Mouse (Mus musculus) gastrocnemius, adult 2 months (tissue): ENCODE measurements around the gene Wdr6. TPM values are rescaled to one million over a fixed set of nuclear protein-coding genes. Genes with fewer than 3 reads are reported as not detected.

Experiments used
- DNase-seq: peaks from one replicate; pipeline ENCODE4 v3.0.0; 2022
- H3K27ac ChIP-seq: fragments of 200-600 bp; 2 replicates; pipeline ENCODE4 v1.8.1; 2022; ENCODE audit warnings: mild to moderate bottlenecking
- H3K4me3 ChIP-seq: fragments of 200-600 bp; 2 replicates; pipeline ENCODE4 v1.8.1; 2022; ENCODE audit warnings: mild to moderate bottlenecking, moderate library complexity
- CTCF ChIP-seq: fragments of 200-600 bp; IDR thresholded peaks from 2 replicates; pipeline ENCODE4 v1.8.1; 2022; ENCODE audit warnings: antibody characterized with exemption, mild to moderate bottlenecking, moderate library complexity
- intact Hi-C: fragments of 180-260 bp; cut with DNase I; formaldehyde crosslinking; loops from one replicate; pipeline ENCODE4 v1.15.1; 2025
- total RNA-seq, 2 experiments: library from RNA; stranded (reverse); gene quantifications; 2 replicates each; pipeline ENCODE4 v1.2.3; 2021

The Wdr6 gene
- total RNA-seq, 2 experiments from 2014 or later = 6.7 to 7.3 TPM

- intact Hi-C loops = no loop called here
- Histone ChIP-seq H3K27ac (no peak overlapping the region), H3K4me3 (no peak overlapping the region)
- no peak for DNase-seq
- TF ChIP-seq CTCF = no peak
Observed at GRCm38 (mm10) chr9:108591462-108591861, 12.9 kb upstream of the Wdr6 start.

- TF ChIP-seq CTCF = no peak
- intact Hi-C loops = no loop called here
- DNase-seq = no peak
- Histone ChIP-seq H3K4me3 (no peak overlapping the region), H3K27ac (no peak overlapping the region)
Observed at GRCm38 (mm10) chr9:108589229-108589628, 10.7 kb upstream of the Wdr6 start.

GRCm38 (mm10) chr9:108587571-108588180 lies 9.1 kb upstream of the Wdr6 start:
- H3K4me3 ChIP-seq = peak overlapping the region; percentile 38
- DNase-seq = peak; percentile 69
- H3K27ac ChIP-seq = peak overlapping the region; percentile 13
- TF ChIP-seq CTCF = no peak
- intact Hi-C loops = no loop called here

DNA sequence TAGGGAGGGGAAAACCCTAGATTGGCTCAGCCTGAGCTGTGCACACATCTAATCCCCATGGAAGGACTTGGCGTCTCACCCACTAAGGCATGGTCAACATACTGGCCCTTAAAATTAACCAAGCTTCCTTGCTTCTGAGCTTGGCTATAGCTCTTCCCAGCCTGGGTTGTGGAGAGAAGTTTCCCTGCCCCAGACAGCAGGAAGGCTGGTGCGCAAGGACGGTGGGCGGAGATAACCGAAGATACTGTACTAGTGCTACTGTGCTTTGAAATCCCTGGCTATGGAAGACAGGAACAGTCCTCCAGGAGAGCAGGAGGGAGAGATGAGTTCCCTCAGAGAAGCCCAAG lies 778 bp upstream of the Wdr6 start:
- intact Hi-C loops = no loop called here
- TF ChIP-seq CTCF = no peak
- H3K4me3 ChIP-seq = peak overlapping the region; percentile 75
- H3K27ac ChIP-seq = peak overlapping the region; percentile 97
- no peak for DNase-seq

DNA sequence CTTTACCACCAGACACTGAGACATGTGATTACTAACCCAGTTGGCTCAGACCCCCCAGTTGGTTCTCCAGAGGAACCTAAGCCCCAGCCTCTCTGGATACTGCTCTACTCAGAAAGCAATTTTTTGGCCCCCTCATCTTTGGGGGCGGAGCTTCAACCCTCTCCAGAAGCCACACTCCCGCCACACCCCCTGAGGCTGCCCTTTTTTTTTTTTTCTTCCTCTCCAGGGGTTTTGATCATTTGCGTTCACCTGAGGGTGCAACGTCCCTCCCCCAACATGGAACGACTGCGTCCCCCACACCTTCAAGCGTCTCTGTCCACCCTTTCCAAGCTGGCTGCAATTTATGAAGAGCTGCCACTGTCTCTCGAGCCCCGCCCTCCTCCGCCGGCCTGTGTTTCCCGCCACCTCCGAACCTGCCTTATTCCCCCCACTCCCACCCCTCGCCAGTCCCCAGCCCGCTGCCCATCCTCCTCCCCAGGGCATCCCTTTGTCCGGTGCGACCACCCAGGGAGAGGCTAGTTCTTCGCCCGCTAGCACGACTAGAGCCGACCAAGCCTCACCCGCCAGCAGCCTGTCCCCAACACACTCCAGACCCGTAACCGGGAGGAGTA lies 500 bp downstream of the Wdr6 start:
- H3K4me3 ChIP-seq = peak overlapping the region; percentile 75
- peak overlapping the region; percentile 97 for H3K27ac ChIP-seq
- intact Hi-C loops = loop anchor here (1.0 kb wide), 1 partner anchor 18 kb away; the partner anchor contains the start of gene Impdh2
- TF ChIP-seq CTCF = no peak
- DNase-seq = peak; percentile 75

DNA sequence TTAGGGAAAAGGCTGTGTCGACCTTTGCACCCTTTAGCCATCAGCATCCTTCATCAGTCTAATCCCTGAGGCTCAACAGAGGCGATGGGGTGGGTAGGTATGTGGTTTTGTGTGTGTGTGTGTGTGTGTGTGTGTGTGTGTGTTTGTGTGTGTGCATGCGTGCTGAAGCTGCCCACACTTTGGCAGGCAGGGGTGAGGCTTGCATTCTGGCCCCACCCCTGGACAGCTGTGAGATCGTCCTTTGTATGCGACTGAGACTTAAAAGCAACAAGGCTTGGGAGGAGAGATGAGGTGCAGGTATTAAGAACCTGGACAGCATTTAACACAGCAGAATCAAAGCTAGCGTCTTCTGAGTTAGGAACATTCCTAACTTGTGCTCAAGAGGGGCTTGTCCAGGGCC lies 1.5 kb downstream of the Wdr6 start:
- no peak for TF ChIP-seq CTCF
- DNase-seq = no peak
- no peak overlapping the region for H3K4me3 ChIP-seq
- no peak overlapping the region for H3K27ac ChIP-seq
- intact Hi-C loops = no loop called here

GRCm38 (mm10) chr9:108575321-108576297 lies 2.9 kb downstream of the Wdr6 start:
- no peak for DNase-seq
- Histone ChIP-seq H3K27ac (no peak overlapping the region), H3K4me3 (no peak overlapping the region)
- intact Hi-C loops = no loop called here
- no peak for TF ChIP-seq CTCF

DNA sequence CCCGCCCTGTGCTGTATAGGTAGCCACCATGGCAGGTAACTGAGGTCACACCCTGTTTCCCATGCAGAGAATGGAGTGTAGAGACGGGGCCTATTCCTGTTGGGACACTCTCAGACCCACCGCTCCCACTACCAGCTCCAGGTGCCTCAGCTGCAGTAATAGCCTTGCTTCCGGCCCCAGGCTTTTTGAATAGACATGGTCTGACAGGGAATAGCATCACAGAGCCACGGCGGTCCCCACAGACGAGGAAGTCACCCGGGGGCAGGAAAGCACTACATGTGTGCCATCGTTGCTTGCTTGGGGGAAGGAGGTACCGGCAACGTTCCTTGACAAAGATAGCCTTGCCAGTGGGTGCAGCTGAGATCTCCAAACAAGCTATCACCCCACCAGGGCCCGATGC lies 3.6 kb downstream of the Wdr6 start:
- no peak for TF ChIP-seq CTCF
- Histone ChIP-seq H3K27ac (no peak overlapping the region), H3K4me3 (no peak overlapping the region)
- intact Hi-C loops = no loop called here
- DNase-seq = no peak

DNA sequence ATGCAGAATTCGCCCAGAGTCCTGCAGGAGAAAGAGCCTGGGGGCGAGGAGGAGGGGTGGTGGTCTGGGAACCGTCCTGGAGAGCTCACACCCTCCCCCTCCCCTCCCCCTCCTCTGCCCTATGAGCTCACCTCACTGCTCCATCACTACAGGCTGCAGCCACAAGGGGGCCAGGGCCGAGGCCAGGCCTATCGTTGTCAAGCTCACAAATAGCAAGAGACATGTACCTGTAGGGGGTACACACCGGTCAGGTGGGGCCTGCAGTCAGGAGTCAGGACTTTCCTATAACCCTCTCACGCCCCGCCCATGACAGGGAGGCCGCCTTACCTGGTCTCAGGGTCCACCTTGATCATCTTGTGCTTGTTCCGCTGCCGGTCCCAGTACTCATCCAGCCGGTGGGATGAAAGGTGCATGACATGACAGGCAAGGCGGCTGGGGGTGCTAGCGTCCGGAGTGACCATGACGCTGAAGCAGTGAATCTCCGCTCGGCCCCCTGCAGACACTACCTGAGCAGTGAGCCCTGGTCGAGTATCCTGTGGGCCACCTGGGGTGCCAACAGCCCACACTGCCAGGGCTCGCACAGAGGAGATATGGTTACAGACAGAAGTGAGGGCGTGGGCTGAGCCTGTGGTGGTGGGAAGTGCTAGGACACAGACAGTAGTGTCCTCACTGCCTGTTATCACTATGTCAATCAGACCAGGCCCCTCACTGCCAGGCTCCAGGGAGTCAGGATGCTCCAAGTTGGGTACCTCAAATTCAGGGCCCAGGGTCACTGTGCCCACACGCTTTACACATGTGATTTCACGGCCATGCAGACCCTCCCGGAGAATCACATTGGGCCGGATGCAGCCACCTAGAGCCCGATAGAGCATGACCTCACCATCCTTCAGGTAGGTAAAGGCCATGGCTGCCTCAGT lies 4.5 kb downstream of the Wdr6 start:
- intact Hi-C loops = no loop called here
- H3K27ac ChIP-seq = no peak overlapping the region
- TF ChIP-seq CTCF = peak; percentile 40
- no peak overlapping the region for H3K4me3 ChIP-seq
- peak; percentile 56 for DNase-seq

DNA sequence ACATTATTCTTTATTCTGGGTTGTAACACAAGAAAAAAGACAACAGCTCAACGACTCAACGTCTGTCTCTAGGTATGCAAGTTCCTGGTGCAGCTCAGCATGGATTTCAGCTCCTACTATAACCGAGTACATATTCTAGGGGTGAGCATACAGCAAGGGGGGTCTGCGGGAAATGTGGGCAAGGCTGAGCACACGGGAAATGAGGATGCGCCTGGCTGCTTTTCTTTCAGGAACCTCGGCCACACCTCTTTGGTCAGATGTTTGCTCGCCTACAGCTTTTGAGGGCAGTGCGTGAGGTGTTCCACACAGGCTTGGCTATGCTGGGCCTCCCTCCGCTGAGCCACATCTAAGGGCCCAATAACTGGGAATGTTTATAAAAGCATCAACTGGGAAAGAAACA lies 6.2 kb downstream of the Wdr6 start:
- DNase-seq = no peak

GRCm38 (mm10) chr9:108571401-108571973 lies 7.1 kb downstream of the Wdr6 start:
- intact Hi-C loops = no loop called here
- no peak overlapping the region for H3K4me3 ChIP-seq
- no peak for DNase-seq
- H3K27ac ChIP-seq = no peak overlapping the region
- no peak for TF ChIP-seq CTCF

More for the DNA sequence above, 6.2 kb downstream of the Wdr6 start:
- no peak overlapping the region for H3K27ac ChIP-seq
- no peak overlapping the region for H3K4me3 ChIP-seq
- TF ChIP-seq CTCF = no peak
- intact Hi-C loops = no loop called here
